Comparison of ENCODE assay signal across 13 mouse cellular contexts in the genomic region with DNA sequence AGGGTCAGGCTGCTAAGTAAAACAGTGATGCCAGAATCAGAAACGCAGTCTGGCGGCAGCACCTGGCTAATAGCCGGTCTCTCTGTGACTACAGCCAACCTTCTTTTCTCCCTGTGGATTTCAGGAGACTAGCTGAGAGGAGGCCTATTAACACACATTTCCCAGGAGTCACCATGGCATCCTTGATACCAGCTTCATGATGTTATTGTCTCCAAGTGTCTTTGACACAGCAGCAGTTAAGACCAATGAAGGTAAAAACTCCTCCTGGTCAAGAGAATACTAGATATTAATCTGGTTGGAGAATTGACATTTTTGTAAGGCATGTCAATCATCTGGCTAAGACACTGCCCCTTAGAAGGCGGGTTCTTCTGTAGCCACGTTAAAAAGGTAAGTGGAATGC.
"Had no signal": no experiment of that assay in that cellular context is flagged by ENCODE, and none has a peak within 500 bp of the region (broad histone marks: within the 10 kb centered on the region; RNA-seq: fewer than 3 reads in every experiment).

No protein-coding gene starts in this region.

- H3K9me3 ChIP-seq: midbrain, embryonic 10.5 days; midbrain, embryonic 12.5 days; neural tube, embryonic 12.5 days; stomach, embryonic 15.5 days had no signal

- H3K27me3 ChIP-seq: neural tube, embryonic 12.5 days had no signal

- H3K36me3 ChIP-seq: midbrain, embryonic 10.5 days; midbrain, embryonic 12.5 days; neural tube, embryonic 12.5 days; stomach, embryonic 15.5 days had no signal

- DNase-seq: lung, adult 18-20 months; lung, embryonic 14.5 days; lung, postnatal 10 days; lung, postnatal 4 days; midbrain, embryonic 14.5 days; right cerebral cortex, postnatal 14 days; thymus, adult 2 months; thymus, postnatal 36 days had no signal

- H3K4me3 ChIP-seq: midbrain, embryonic 10.5 days; midbrain, embryonic 12.5 days; neural tube, embryonic 12.5 days; stomach, embryonic 15.5 days had no signal

- H3K4me1 ChIP-seq: neural tube, embryonic 12.5 days had no signal

- H3K9ac ChIP-seq: lung, embryonic 14.5 days; midbrain, embryonic 12.5 days; neural tube, embryonic 12.5 days; stomach, embryonic 15.5 days had no signal

- H3K27ac ChIP-seq: midbrain, embryonic 10.5 days; midbrain, embryonic 12.5 days; neural tube, embryonic 12.5 days; stomach, embryonic 15.5 days; stomach, postnatal 0 days had no signal

- H3K4me2 ChIP-seq: neural tube, embryonic 12.5 days; stomach, embryonic 15.5 days had no signal
